Mouse (Mus musculus) layer of hippocampus, adult 2 months (tissue): ENCODE measurements at regions not wholly inside any gene's neighbourhood (a gene's known extent, or its start where the extent isn't known, plus 50 kb on each side); places are given as distances from the start of the nearest gene placed in this dataset.

Experiments
- DNase-seq, 2 experiments: peaks; one replicate each; pipeline ENCODE4 v3.0.0; 2022; ENCODE audit warnings: low spot score in 2 of 2
- H3K27ac ChIP-seq: fragments of 200-600 bp; 2 replicates; pipeline ENCODE4 v1.8.1; 2022
- H3K4me3 ChIP-seq: fragments of 200-600 bp; 2 replicates; pipeline ENCODE4 v1.8.1; 2022; ENCODE audit warnings: mild to moderate bottlenecking
- CTCF ChIP-seq: fragments of 200-600 bp; conservative IDR thresholded peaks from 2 replicates; pipeline ENCODE4 v1.8.1; 2022; ENCODE audit warnings: antibody characterized with exemption, mild to moderate bottlenecking, moderate library complexity

DNA sequence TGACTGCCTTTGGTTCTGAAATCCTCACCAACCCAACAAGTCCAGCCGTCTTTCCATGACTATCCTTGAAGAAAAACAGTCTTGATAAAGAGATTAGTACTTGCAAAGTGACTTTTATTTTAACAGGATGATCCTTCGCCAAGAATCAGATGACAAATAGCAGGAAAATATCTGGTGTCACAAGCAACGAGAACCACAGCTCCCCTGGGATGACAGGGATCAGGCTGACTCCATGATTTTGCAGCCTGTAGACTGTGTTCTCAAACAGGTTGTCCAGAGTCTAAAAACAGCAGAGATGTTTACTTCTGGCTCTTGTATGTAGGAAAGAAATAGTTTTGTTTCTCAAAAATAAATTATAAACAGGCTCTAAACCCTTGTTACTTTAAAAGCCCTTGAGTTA is 63.3 kb downstream of the Tmem18 start:
- no peak for DNase-seq
- no peak for TF ChIP-seq CTCF
- Histone ChIP-seq H3K4me3 (no peak overlapping the region), H3K27ac (no peak overlapping the region)

DNA sequence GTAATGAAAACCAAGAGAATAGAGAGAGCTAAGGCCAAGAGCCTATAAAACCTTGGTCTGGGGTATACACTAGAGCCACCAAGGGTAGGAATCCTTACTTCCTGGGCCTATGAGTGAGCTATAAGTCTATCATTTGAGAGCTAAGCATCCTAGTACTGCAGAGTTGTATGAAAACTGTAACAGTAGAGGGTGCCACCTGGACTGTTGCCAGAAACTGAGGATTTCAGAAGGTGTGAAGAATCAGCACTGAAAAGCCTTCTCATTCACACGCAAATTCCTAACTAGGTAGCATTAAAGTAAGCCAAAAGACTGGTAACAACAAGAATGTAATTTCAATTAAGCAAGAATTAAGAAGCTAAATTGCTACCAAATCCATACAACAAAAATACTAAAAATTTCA is 67.3 kb downstream of the Tmem18 start:
- H3K4me3 ChIP-seq = no peak overlapping the region
- DNase-seq = peak in 1 of 2 experiments; percentile 10
- no peak for TF ChIP-seq CTCF
- H3K27ac ChIP-seq = no peak overlapping the region

- DNase-seq = no peak
- no peak overlapping the region for H3K4me3 ChIP-seq
- TF ChIP-seq CTCF = no peak
- no peak overlapping the region for H3K27ac ChIP-seq
These were observed 70.3 kb downstream of the Tmem18 start for GRCm38 (mm10) chr12:30654347-30655075.

DNA sequence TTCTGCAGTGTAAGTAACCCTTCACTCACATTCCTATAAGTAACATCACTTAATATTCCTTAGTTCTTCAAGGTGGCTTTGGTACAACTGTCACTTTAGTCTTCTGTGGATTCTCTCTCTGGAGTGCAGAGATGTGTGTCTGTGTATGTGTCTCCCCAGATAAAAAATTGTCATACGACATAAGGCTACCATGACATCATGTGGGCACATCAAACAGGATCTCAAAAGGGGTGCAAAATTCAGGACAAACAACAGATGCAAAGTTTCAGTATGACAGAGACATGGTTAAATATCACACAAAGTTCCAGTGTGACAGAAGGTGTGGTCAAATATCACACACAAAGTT is 70.8 kb downstream of the Tmem18 start:
- no peak for DNase-seq
- H3K4me3 ChIP-seq = no peak overlapping the region
- TF ChIP-seq CTCF = no peak
- H3K27ac ChIP-seq = no peak overlapping the region

DNA sequence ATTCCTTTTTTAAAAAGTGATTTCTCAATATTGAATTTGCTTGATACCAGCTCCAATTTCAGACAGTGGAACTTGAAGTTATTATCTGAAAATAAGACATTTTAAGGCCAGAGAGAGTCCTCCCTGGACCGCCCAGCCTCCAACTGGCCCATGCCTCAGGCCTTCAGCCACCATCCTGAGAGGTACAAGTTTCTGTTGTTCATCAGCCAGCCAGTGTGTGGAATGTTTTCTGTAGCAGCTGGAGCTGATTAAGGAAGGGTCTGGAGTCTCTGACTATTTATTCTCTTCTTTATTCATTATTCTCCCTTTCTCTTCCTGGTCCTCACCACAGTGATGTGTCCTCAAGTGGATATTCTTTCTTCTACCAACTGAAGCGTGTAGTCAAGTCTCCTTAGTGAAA is 94.6 kb downstream of the Tmem18 start:
- no peak overlapping the region for H3K4me3 ChIP-seq

DNA sequence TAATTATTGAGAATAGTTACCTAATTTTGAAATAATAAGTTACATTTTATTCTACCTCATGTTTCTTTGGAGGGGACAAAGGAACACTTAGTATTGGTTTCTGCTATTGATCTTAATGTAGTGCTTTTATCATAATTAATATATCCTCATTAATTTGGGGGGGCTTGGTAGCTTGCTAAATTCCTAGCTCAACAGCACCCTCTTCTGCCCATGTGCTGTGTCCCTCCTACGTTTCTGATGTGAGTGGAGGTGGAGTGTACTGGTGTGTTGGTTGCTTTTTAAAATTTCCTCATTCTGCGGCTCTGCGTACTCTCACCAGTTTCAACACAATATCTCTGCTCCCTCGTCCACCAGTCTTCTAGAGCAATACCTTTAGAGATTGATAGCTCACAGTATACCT is 105.8 kb downstream of the Tmem18 start:
- 0 out of 2 replicates have a peak overlapping the region, but pooled peaks have one; percentile 6 for H3K27ac ChIP-seq
- no peak overlapping the region for H3K4me3 ChIP-seq
- peak; percentile 76 for TF ChIP-seq CTCF
- peak in 1 of 2 experiments; percentile 16 for DNase-seq

More for the DNA sequence above, 94.6 kb downstream of the Tmem18 start:
- H3K27ac ChIP-seq = no peak overlapping the region
- DNase-seq = no peak
- no peak for TF ChIP-seq CTCF

GRCm38 (mm10) chr12:30693540-30693939 is 109.3 kb downstream of the Tmem18 start:
- no peak overlapping the region for H3K27ac ChIP-seq
- TF ChIP-seq CTCF = no peak
- no peak overlapping the region for H3K4me3 ChIP-seq
- DNase-seq = no peak

DNA sequence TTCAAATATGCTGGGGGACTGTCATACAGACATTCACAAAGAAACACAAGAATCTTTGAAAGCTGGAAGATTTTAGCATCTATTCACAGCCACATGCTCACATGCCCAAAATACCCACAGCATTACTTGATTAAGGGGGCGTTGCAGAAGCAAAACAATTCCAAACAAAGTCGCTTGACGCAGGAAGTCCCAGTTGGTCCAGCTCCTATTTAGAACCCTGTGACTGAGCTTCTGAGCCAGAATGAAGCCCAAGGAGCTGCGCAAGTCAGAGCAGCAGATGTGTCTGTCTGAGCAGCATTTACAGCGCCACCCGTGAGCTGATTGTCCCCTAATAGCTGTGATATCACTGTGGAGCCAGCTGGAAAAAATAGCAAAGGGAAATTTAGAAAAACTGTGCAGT is 114.0 kb downstream of the Tmem18 start:
- no peak overlapping the region for H3K27ac ChIP-seq
- no peak for TF ChIP-seq CTCF
- peak; percentile 32 to 72 for DNase-seq
- no peak overlapping the region for H3K4me3 ChIP-seq

DNA sequence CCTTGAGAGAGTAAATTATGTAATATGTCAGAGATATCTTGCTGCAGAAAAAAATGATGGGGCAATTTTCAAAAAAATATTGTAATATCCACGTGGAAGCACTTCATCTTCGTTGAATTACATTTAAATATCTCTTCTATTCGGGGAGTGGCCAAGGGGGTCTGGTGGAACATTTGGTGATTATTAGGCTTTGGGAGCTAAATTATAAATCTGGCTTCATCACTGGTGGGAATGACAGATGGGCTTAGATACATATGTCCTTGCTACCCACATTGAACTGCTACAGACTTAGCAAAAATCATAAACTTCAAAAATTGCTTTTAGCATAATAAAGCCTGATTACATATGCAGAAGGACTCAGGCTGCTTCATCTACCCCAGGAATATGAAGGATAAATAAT is 119.5 kb downstream of the Tmem18 start:
- no peak for TF ChIP-seq CTCF
- Histone ChIP-seq H3K4me3 (no peak overlapping the region), H3K27ac (peak overlapping the region; percentile 74)
- peak in 1 of 2 experiments; percentile 26 for DNase-seq

DNA sequence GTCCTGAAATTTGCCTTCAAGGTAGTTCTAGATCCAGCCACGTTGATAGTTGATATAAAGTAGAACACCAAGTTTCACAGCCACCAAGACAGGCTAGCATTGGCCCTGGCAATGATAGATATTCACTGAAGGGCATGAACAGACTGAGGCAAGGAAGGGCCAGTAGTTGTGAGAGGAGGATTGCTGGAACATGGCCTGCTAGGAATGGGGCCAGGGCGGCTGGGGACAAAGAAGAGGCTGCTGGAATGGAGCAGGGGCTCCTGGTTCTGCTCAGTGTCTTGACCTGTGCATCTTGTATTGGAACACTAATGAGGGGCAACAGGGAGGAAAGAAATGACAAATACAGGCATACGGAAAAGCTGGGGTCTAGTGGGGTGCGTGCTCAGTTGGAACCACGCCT is 123.0 kb downstream of the Tmem18 start:
- no peak for TF ChIP-seq CTCF
- H3K4me3 ChIP-seq = no peak overlapping the region
- no peak for DNase-seq
- H3K27ac ChIP-seq = no peak overlapping the region

DNA sequence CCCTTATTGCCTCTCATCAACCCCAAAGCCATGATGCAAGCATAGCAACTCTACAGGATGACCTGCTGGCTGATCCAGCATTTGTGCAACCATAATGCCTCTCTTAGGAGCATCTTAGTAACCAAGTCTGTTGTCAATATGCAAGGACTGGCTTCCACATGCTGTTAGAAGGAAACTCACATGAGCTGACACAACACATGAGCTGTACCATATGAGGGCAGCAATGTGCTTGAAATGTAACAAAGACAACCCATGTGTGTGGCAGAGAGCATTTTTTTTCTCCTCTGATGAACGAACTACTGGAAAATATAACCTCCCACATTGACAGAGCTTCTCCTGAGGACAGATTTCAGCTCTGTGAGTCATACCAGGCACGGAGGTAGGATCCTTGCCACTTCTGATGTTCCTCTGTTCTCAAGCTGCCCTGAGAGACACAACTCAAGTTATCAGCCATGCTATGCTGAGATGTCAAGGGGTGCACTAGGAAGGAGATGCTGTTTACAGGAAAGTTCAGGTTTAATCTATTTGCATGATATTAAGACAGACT is 124.5 kb downstream of the Tmem18 start:
- Histone ChIP-seq H3K27ac (no peak overlapping the region), H3K4me3 (no peak overlapping the region)
- no peak for DNase-seq
- peak; percentile 57 for TF ChIP-seq CTCF

GRCm38 (mm10) chr12:30710554-30710953 is 126.3 kb downstream of the Tmem18 start:
- Histone ChIP-seq H3K4me3 (no peak overlapping the region), H3K27ac (no peak overlapping the region)
- DNase-seq = no peak
- TF ChIP-seq CTCF = no peak

- Histone ChIP-seq H3K27ac (no peak overlapping the region), H3K4me3 (no peak overlapping the region)
- no peak for TF ChIP-seq CTCF
- DNase-seq = no peak
These were observed 142.5 kb downstream of the Tmem18 start for GRCm38 (mm10) chr12:30726747-30727146.

DNA sequence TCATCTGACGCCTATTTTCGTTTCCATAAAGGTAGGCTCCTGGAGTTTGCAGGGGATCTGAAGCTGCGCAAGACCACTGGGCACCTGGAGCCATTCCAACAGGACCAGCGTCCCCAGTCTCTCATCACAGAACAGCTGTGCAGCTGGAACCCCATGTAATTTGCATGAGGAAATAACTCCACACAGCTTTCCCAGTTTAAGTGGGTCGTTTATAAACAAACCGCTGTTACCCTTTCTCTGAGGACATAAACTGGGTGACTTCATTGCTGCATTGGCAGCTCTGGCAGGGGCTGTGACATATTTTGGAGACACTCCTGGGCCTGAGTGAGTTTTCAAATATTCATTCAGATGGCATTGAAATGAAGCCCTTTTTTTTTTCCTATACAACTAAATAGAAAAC is 145.2 kb downstream of the Tmem18 start:
- Histone ChIP-seq H3K27ac (no peak overlapping the region), H3K4me3 (no peak overlapping the region)
- DNase-seq = no peak
- TF ChIP-seq CTCF = no peak
